Mouse (Mus musculus): Measurements from ENCODE around the gene Amacr.
"Not testable (repeated sequence)": the region's sequence is repeated elsewhere in the genome, so short reads cannot be mapped to it uniquely, and the experiment has no call there.

The Amacr gene

GRCm38 (mm10) chr15:10981377-10982063, at the start of gene Amacr:
Amacr (plus strand) TSS chr15:10981756.
- peak; percentile 95 for DNase-seq

GRCm38 (mm10) chr15:10933930-10934329, 47.6 kb upstream of the Amacr start:
- DNase-seq: no peak

GRCm38 (mm10) chr15:10940148-10941108, 41.1 kb upstream of the Amacr start:
- no peak for DNase-seq

- DNase-seq: no peak
Measured at GRCm38 (mm10) chr15:10941901-10942300, 39.7 kb upstream of the Amacr start.

GRCm38 (mm10) chr15:10947852-10948251, 33.7 kb upstream of the Amacr start:
- DNase-seq: no peak

GRCm38 (mm10) chr15:10951951-10952759, 29.4 kb upstream of the Amacr start, which contains the start of gene C1qtnf3:
C1qtnf3 (plus strand) TSS chr15:10952332.
- no peak for DNase-seq

GRCm38 (mm10) chr15:10952760-10953305, 28.7 kb upstream of the Amacr start:
- peak; percentile 67 for DNase-seq

GRCm38 (mm10) chr15:10953465-10953864, 28.1 kb upstream of the Amacr start:
- no peak for DNase-seq

GRCm38 (mm10) chr15:10954381-10955016, 27.1 kb upstream of the Amacr start:
- DNase-seq: peak; percentile 77

- peak; percentile 85 for DNase-seq
Measured at GRCm38 (mm10) chr15:10955156-10955555, 26.4 kb upstream of the Amacr start.

- DNase-seq: no peak
Measured at GRCm38 (mm10) chr15:10956706-10957105, 24.9 kb upstream of the Amacr start.

- DNase-seq: peak; percentile 91
Measured at GRCm38 (mm10) chr15:10959277-10960026, 22.1 kb upstream of the Amacr start.

- DNase-seq: no peak
Measured at GRCm38 (mm10) chr15:10960267-10960666, 21.3 kb upstream of the Amacr start.

GRCm38 (mm10) chr15:10962601-10963000, 19.0 kb upstream of the Amacr start:
- DNase-seq: peak; percentile 67

- no peak for DNase-seq
Measured at GRCm38 (mm10) chr15:10969439-10969838, 12.1 kb upstream of the Amacr start.

GRCm38 (mm10) chr15:10970777-10971176, 10.8 kb upstream of the Amacr start:
- DNase-seq: peak; percentile 73

GRCm38 (mm10) chr15:10977151-10977550, 4.4 kb upstream of the Amacr start:
- DNase-seq: no peak

- DNase-seq: no peak
Measured at GRCm38 (mm10) chr15:10980712-10981111, 844 bp upstream of the Amacr start.

- no peak for DNase-seq
Measured at GRCm38 (mm10) chr15:10982064-10982435, 494 bp downstream of the Amacr start.

GRCm38 (mm10) chr15:10985756-10986155, 4.2 kb downstream of the Amacr start:
- peak; percentile 87 for DNase-seq

GRCm38 (mm10) chr15:10986477-10986876, 4.9 kb downstream of the Amacr start:
- not testable (repeated sequence) for DNase-seq

Data from kidney, adult 9 months (tissue).